8 mouse cellular contexts compared by ENCODE assay signal in genomic region chr9:107586974-107587832, GRCm38 (mm10). TPM values are rescaled to one million over a fixed set of nuclear protein-coding genes. Genes with fewer than 3 reads are reported as not detected.
DNase-seq lines count a peak whose midpoint lies in the region; ATAC-seq and TF ChIP-seq lines count a peak whose summit lies in the region.

Ifrd2 (plus strand) TSS chr9:107587642.

- H3K4me2 ChIP-seq in lung, postnatal 0 days (replicated peaks; ENCODE audit: low read depth, low read length), result peak within 1 kb of the TSS; percentile 84

- WGBS in hindbrain, embryonic 10.5 days, result 15% methylated on average over 46 of the region's 46 CpGs
- 9% methylated on average over 45 of the region's 46 CpGs for WGBS in lung, postnatal 0 days

- peak within 1 kb of the TSS; percentile 85 for H3K27ac ChIP-seq in hindbrain, embryonic 10.5 days
- H3K27ac ChIP-seq in lung, postnatal 0 days (ENCODE audit: low read length), result 0 out of 2 replicates have a peak within 1 kb of the TSS, but pooled peaks have one; percentile 26

- TF ChIP-seq CTCF in lung, postnatal 0 days (IDR thresholded peaks at IDR 0.05), result no peak

- no peaks in the 10 kb centered on the region for H3K9me3 ChIP-seq in hindbrain, embryonic 10.5 days
- H3K9me3 ChIP-seq in lung, postnatal 0 days (ENCODE audit: low read length), result no peaks in the 10 kb centered on the region

- peak; percentile 95 for ATAC-seq in frontal cortex, adult (ENCODE audit: low TSS enrichment)
- peak; percentile 97 for ATAC-seq in lung, postnatal 0 days

- H3K36me3 ChIP-seq in hindbrain, embryonic 10.5 days, result peaks cover 49% of the 10 kb centered on the region
- H3K36me3 ChIP-seq in lung, postnatal 0 days (ENCODE audit: insufficient read depth, low read length), result peaks cover 14% of the 10 kb centered on the region

- H3K4me3 ChIP-seq in hindbrain, embryonic 10.5 days, result peak within 1 kb of the TSS; percentile 68
- H3K4me3 ChIP-seq in lung, postnatal 0 days (ENCODE audit: low read depth, low read length), result peak within 1 kb of the TSS; percentile 62

- peak; percentile 61 for TF ChIP-seq EP300 in lung, postnatal 0 days (IDR thresholded peaks at IDR 0.05)

- peaks cover 42% of the 10 kb centered on the region for H3K4me1 ChIP-seq in hindbrain, embryonic 10.5 days (replicated peaks)
- peaks cover 15% of the 10 kb centered on the region for H3K4me1 ChIP-seq in lung, postnatal 0 days (ENCODE audit: insufficient read depth, low read depth, low read length)

- no peaks in the 10 kb centered on the region for H3K27me3 ChIP-seq in hindbrain, embryonic 10.5 days (ENCODE audit: insufficient read depth, poor library complexity, severe bottlenecking)
- no peaks in the 10 kb centered on the region for H3K27me3 ChIP-seq in lung, postnatal 0 days (replicated peaks; ENCODE audit: insufficient read depth, low read length)

- H3K9ac ChIP-seq in lung, postnatal 0 days (replicated peaks; ENCODE audit: low read depth), result peak within 1 kb of the TSS; percentile 58

- DNase-seq in MN1 (ENCODE audit: low spot score), result peak; percentile 96
- peak; percentile 99 for DNase-seq in cerebellum, adult 9-10 months
- DNase-seq in hindbrain, embryonic 10.5 days (ENCODE audit: low spot score), result peak; percentile 96
- DNase-seq in layer of hippocampus, adult 9-11 months, result peak; percentile 99
- DNase-seq in lung, postnatal 0 days (ENCODE audit: low spot score), result peak; percentile 99
- DNase-seq in ovary, postnatal 14 days (ENCODE audit: low spot score), result peak; percentile 86
- DNase-seq in thymus, postnatal 14 days, result peak; percentile 99

RNA-seq across cellular contexts. Expression of gene Ifrd2, which starts in this region (rescaled TPM):
- 41.1 and 54.1 TPM in 2 replicates for polyA plus RNA-seq in hindbrain, embryonic 10.5 days (2016; fragmentation: Nextera tagmentation; extraction: Ambion mirVana)
- polyA plus RNA-seq in lung, postnatal 0 days (2015; fragmentation: Nextera tagmentation; extraction: Ambion mirVana), result 22.4 and 24.1 TPM in 2 replicates

Comparison
In these comparisons a context has a peak if more than half of its experiments do, and no peak if none do; other contexts are left out.
1. Peak in every context shown above with its lines: DNase-seq, ATAC-seq, H3K4me3 ChIP-seq and H3K27ac ChIP-seq.